Mouse (Mus musculus) forebrain, embryonic 15.5 days (tissue): ENCODE measurements around the gene Upk3a. TPM values are rescaled to one million over a fixed set of nuclear protein-coding genes. Genes with fewer than 3 reads are reported as not detected.
A peak's percentile ranks its signal among the peaks of the same experiment; 100 is the strongest.

ENCODE experiments used
- ATAC-seq: fragments of 200-750 bp; cut with Nextera tagmentation; replicated peaks from 2 replicates; pipeline ENCODE4 v1.8.0; 2017; ENCODE audit warnings: mild to moderate bottlenecking, moderate TSS enrichment, moderate library complexity
- H3K27ac ChIP-seq: fragments of 300-500 bp; sonication (generic); replicated peaks from 2 replicates; pipeline ENCODE4 v1.5.1; 2015; ENCODE audit warnings: mild to moderate bottlenecking, inconsistent platforms
- H3K27me3 ChIP-seq: fragments of 300-500 bp; sonication (generic); 2 replicates; pipeline ENCODE4 v1.6.1; 2015; ENCODE audit warnings: inconsistent platforms
- H3K36me3 ChIP-seq: fragments of 300-500 bp; sonication (generic); 2 replicates; pipeline ENCODE4 v1.6.1; 2015; ENCODE audit warnings: mild to moderate bottlenecking, inconsistent platforms
- H3K4me1 ChIP-seq: fragments of 300-500 bp; sonication (generic); 2 replicates; pipeline ENCODE4 v1.6.1; 2015; ENCODE audit warnings: inconsistent platforms
- H3K4me2 ChIP-seq: fragments of 300-500 bp; sonication (generic); replicated peaks from 2 replicates; pipeline ENCODE4 v1.6.1; 2015; ENCODE audit warnings: mild to moderate bottlenecking, inconsistent platforms
- H3K4me3 ChIP-seq: fragments of 300-500 bp; sonication (generic); 2 replicates; pipeline ENCODE4 v1.5.1; 2015; ENCODE audit warnings: mild to moderate bottlenecking, inconsistent platforms
- H3K9ac ChIP-seq: fragments of 300-500 bp; sonication (generic); replicated peaks from 2 replicates; pipeline ENCODE4 v1.6.1; 2015; ENCODE audit warnings: mild to moderate bottlenecking, inconsistent platforms
- H3K9me3 ChIP-seq: fragments of 300-500 bp; sonication (generic); 2 replicates; pipeline ENCODE4 v1.6.1; 2016; ENCODE audit warnings: inconsistent platforms
- WGBS: fragments of 180-500 bp; shearing (Covaris S2); methylation state at CpG from one replicate; pipeline ENCODE4 v1.1.7; 2015; ENCODE audit warnings: mixed read lengths; 5-methylcytosine and 5-hydroxymethylcytosine counted together
- polyA plus RNA-seq: library from polyadenylated mRNA; unstranded; fragments of >200 nt; fragmentation: Nextera tagmentation; extraction: Ambion mirVana; gene quantifications from 2 replicates; pipeline ENCODE4 v1.2.1, GENCODE M21; 2015

The Upk3a gene
- polyA plus RNA-seq, 1 experiment from 2014 or later = 0.31 TPM

- Histone ChIP-seq H3K27ac (peak overlapping the region; percentile 79), H3K4me2 (peak overlapping the region; percentile 69), H3K9ac (peak overlapping the region; percentile 89), H3K4me1 (peaks cover 53% of the 10 kb centered on the region), H3K27me3 (no peaks in the 10 kb centered on the region), H3K36me3 (no peaks in the 10 kb centered on the region), H3K4me3 (peak overlapping the region; percentile 85), H3K9me3 (no peaks in the 10 kb centered on the region)
- under 1% methylated on average over 53 of the region's 53 CpGs for WGBS
- ATAC-seq = peak; percentile 59
Observed at GRCm38 (mm10) chr15:84987020-84987815, 29.7 kb upstream of the Upk3a start.

- peak within 1 kb of the TSS; percentile 79 for H3K27ac ChIP-seq
- whole genome bisulfite sequencing = 2% methylated on average over 52 of the region's 59 CpGs
- H3K9ac ChIP-seq = peak within 1 kb of the TSS; percentile 89
- peak; percentile 89 for ATAC-seq
- no peaks in the 10 kb centered on the region for H3K9me3 ChIP-seq
- peak within 1 kb of the TSS; percentile 69 for H3K4me2 ChIP-seq
- H3K36me3 ChIP-seq = no peaks in the 10 kb centered on the region
- peaks cover 50% of the 10 kb centered on the region for H3K4me1 ChIP-seq
- no peaks in the 10 kb centered on the region for H3K27me3 ChIP-seq
- H3K4me3 ChIP-seq = peak within 1 kb of the TSS; percentile 85
Observed at GRCm38 (mm10) chr15:84987874-84988825, 28.8 kb upstream of the Upk3a start, which contains the start of gene 5031439G07Rik. Gene 5031439G07Rik (minus strand): TSS chr15:84988551.

- WGBS = 81% methylated on average over 3 of the region's 3 CpGs
- no peak for ATAC-seq
- Histone ChIP-seq H3K36me3 (no peaks in the 10 kb centered on the region), H3K4me3 (no peak overlapping the region), H3K27ac (no peak overlapping the region), H3K9me3 (no peaks in the 10 kb centered on the region), H3K9ac (no peak overlapping the region), H3K4me1 (peaks cover 41% of the 10 kb centered on the region), H3K4me2 (no peak overlapping the region), H3K27me3 (no peaks in the 10 kb centered on the region)
Observed at GRCm38 (mm10) chr15:84989098-84989497, 27.8 kb upstream of the Upk3a start.

- Histone ChIP-seq H3K4me3 (no peak overlapping the region), H3K27ac (0 out of 2 replicates have a peak overlapping the region, but pooled peaks have one; percentile 41), H3K36me3 (no peaks in the 10 kb centered on the region), H3K4me2 (0 out of 2 replicates have a peak overlapping the region, but pooled peaks have one; percentile 19), H3K4me1 (peaks cover 40% of the 10 kb centered on the region), H3K9me3 (no peaks in the 10 kb centered on the region), H3K9ac (no peak overlapping the region), H3K27me3 (no peaks in the 10 kb centered on the region)
- no peak for ATAC-seq
- WGBS = 32% methylated on average over 7 of the region's 7 CpGs
Observed at GRCm38 (mm10) chr15:84989771-84990170, 27.2 kb upstream of the Upk3a start.

GRCm38 (mm10) chr15:84994498-84994897 lies 22.4 kb upstream of the Upk3a start:
- H3K9me3 ChIP-seq = no peaks in the 10 kb centered on the region
- H3K27me3 ChIP-seq = no peaks in the 10 kb centered on the region
- no peaks in the 10 kb centered on the region for H3K36me3 ChIP-seq
- 51% methylated on average over 6 of the region's 6 CpGs for WGBS
- no peak overlapping the region for H3K4me3 ChIP-seq
- no peak for ATAC-seq
- no peak overlapping the region for H3K9ac ChIP-seq
- no peak overlapping the region for H3K27ac ChIP-seq
- H3K4me1 ChIP-seq = peaks cover 9% of the 10 kb centered on the region
- H3K4me2 ChIP-seq = no peak overlapping the region

GRCm38 (mm10) chr15:84995041-84995440 lies 21.9 kb upstream of the Upk3a start:
- H3K4me1 ChIP-seq = peaks cover 4% of the 10 kb centered on the region
- no peaks in the 10 kb centered on the region for H3K36me3 ChIP-seq
- H3K4me2 ChIP-seq = no peak overlapping the region
- WGBS = 62% methylated on average over 6 of the region's 6 CpGs
- ATAC-seq = no peak
- H3K27ac ChIP-seq = no peak overlapping the region
- no peak overlapping the region for H3K4me3 ChIP-seq
- no peak overlapping the region for H3K9ac ChIP-seq
- H3K9me3 ChIP-seq = no peaks in the 10 kb centered on the region
- H3K27me3 ChIP-seq = no peaks in the 10 kb centered on the region

GRCm38 (mm10) chr15:84995967-84996366 lies 21.0 kb upstream of the Upk3a start:
- no peak overlapping the region for H3K4me3 ChIP-seq
- no peak overlapping the region for H3K4me2 ChIP-seq
- no peaks in the 10 kb centered on the region for H3K36me3 ChIP-seq
- H3K4me1 ChIP-seq = no peaks in the 10 kb centered on the region
- H3K9ac ChIP-seq = no peak overlapping the region
- WGBS = 7% methylated on average over 1 of the region's 1 CpGs
- no peak for ATAC-seq
- no peaks in the 10 kb centered on the region for H3K27me3 ChIP-seq
- H3K9me3 ChIP-seq = no peaks in the 10 kb centered on the region
- no peak overlapping the region for H3K27ac ChIP-seq

GRCm38 (mm10) chr15:84997768-84998454 lies 19.0 kb upstream of the Upk3a start:
- ATAC-seq = no peak
- 0 out of 2 replicates have a peak, but pooled peaks cover 5% of the 10 kb centered on the region for H3K27me3 ChIP-seq
- no peaks in the 10 kb centered on the region for H3K9me3 ChIP-seq
- no peak overlapping the region for H3K9ac ChIP-seq
- H3K4me1 ChIP-seq = no peaks in the 10 kb centered on the region
- H3K36me3 ChIP-seq = no peaks in the 10 kb centered on the region
- H3K4me3 ChIP-seq = no peak overlapping the region
- H3K4me2 ChIP-seq = no peak overlapping the region
- WGBS = 78% methylated on average over 14 of the region's 14 CpGs
- H3K27ac ChIP-seq = no peak overlapping the region

GRCm38 (mm10) chr15:84999911-85000310 lies 17.0 kb upstream of the Upk3a start:
- ATAC-seq = no peak
- WGBS = 64% methylated on average over 7 of the region's 7 CpGs

GRCm38 (mm10) chr15:85000984-85001982 lies 15.7 kb upstream of the Upk3a start:
- no peak overlapping the region for H3K4me3 ChIP-seq
- H3K4me1 ChIP-seq = no peaks in the 10 kb centered on the region
- H3K27ac ChIP-seq = no peak overlapping the region
- no peak overlapping the region for H3K9ac ChIP-seq
- H3K36me3 ChIP-seq = no peaks in the 10 kb centered on the region
- no peak for ATAC-seq
- no peak overlapping the region for H3K4me2 ChIP-seq
- 0 out of 2 replicates have a peak, but pooled peaks cover 5% of the 10 kb centered on the region for H3K27me3 ChIP-seq
- H3K9me3 ChIP-seq = no peaks in the 10 kb centered on the region
- WGBS = 20% methylated on average over 29 of the region's 29 CpGs

More at GRCm38 (mm10) chr15:84999911-85000310, 17.0 kb upstream of the Upk3a start:
- Histone ChIP-seq H3K9me3 (no peaks in the 10 kb centered on the region), H3K4me3 (no peak overlapping the region), H3K4me2 (no peak overlapping the region), H3K9ac (no peak overlapping the region), H3K4me1 (no peaks in the 10 kb centered on the region), H3K27me3 (0 out of 2 replicates have a peak, but pooled peaks cover 5% of the 10 kb centered on the region), H3K36me3 (no peaks in the 10 kb centered on the region), H3K27ac (no peak overlapping the region)
